Mouse (Mus musculus): ENCODE measurements around the gene 2410002F23Rik.
"Not testable (repeated sequence)": the region's sequence is repeated elsewhere in the genome, so short reads cannot be mapped to it uniquely, and the experiment has no call there.

The 2410002F23Rik gene

DNA sequence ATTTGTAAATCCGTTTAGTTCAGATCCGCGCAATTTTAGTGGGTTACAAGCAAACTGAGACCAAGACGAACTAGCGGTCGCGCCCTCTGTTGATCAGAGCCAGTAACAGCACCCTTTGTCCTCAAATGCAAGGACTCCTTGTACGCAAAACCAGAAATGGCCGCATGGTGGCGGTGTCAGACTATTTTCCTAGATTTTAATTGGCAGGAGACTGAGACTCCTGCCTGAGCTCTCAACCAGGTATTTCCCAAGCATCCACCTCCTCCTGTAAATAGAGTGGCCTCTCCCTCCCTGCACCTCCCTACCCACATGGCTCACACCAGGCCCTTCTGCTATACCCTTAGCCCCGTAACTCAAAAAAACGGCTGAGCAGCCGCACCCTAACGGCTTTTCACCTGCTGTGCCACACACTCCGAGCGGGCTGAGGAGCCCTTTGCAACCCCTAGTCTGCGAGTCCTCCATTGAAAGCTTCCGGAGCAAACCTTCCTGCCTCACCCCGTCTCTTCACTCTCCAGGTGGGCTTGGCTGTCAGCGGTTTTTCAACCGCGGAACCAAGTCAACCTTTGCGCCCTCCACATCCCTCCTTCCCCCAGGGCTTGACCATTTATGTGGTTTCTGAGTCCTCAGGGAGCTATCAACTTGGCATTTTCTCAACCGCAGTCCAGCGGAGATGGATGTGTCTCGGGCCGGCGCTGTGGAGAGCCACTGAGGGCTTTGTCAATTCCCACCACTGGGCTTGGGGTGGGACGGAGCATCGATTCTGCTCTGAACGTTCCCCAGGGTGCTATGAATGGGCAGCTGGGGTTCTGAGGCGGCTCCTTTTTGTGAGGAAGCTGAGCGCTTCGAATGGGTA is 16.5 kb downstream of the 2410002F23Rik start:
- peak; percentile 88 for DNase-seq

DNA sequence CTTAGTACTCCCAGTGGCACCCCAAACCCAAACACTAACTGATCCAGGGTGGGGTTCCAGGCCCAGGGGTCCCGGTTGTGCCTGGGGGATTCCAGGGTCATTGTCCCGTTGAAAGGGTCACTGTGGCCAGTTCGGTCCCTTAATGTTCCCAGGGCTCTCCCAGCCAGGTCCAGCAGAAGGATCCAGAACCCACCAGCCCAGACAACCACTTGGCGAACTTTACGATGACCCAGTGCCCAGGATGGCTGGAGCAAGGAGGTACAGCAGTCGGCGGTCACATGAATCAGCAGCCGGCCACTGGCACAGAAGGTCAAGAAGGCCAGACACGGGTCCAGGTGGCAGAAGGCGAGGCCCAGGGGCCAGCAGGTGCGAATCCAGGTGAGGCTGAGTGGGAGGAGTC is 21.6 kb downstream of the 2410002F23Rik start:
- DNase-seq = no peak

DNA sequence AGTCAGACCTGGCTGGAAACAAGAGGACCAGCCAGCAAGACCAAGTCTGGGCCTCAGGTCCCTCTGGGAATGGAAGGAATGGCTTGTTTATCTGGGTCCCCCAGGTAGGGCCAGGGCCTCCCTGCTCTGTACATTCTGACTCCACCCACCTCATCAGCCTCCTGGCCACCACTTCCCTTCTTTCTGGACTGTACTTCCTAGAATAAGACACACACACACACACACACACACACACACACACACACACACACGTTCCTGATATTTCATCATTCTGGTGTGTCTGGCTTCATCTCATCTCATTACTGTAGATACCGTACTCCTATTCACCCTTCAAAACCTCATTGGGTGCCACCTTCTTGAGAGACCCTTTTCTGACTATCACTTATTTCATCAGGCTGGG is 22.9 kb downstream of the 2410002F23Rik start:
- DNase-seq = no peak

DNA sequence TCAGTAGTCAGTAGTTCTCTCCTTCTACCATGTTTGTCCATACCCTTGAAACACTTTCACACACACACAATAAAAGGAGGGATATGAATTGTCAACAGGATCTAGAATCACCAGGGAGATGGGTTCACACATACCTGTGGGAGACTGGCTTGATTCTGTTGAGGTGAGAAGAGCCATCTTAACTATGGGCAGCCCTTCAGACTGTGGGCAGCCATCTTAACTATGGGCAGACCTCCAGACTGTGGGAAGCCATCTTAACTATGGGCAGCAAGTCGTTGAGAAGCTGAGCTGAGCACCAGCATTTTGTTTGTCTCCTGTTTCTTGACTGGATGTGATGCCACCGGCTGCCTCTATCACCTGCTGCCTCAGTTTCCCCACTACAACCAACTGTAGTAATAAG is 24.8 kb downstream of the 2410002F23Rik start:
- no peak for DNase-seq

DNA sequence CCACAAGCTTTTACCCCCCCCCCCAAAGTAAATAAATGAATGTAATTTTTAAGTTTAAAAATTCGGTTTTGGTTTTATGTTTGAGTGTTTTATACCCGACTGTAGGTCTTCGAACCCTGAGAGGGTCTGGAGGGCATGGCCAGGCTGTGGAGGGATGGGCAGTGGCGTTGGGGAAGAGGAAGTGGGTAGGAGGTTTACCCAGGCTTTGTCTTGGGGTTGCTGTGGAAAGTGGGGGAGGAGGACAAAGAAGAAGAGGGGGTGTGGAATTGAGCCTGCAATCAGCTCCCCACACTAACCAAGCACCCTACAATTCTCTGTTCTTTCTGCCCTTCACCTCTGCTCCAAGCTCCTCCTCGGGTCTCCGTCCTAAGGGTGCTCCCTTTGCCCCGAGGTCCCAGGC is 26.0 kb downstream of the 2410002F23Rik start:
- no peak for DNase-seq

DNA sequence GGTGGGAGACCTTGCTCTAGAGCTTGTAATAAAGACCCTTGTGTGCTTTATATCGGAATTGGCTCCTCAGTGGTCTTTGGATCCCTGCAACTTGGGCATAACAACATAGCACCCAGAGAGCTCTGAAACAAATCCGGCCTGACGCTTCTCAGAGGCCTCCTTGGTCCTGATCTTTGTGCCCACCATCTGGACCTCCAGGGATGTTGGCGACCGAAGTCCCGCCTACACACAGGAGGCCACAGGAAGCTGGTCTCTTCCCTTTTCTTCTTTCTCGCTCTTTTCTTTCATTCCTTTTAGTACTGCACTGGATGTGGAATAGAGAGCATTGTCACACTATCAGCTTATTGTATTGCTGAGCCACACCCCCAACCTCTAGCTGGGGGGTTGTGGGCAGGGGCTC is 26.9 kb downstream of the 2410002F23Rik start:
- no peak for DNase-seq

DNA sequence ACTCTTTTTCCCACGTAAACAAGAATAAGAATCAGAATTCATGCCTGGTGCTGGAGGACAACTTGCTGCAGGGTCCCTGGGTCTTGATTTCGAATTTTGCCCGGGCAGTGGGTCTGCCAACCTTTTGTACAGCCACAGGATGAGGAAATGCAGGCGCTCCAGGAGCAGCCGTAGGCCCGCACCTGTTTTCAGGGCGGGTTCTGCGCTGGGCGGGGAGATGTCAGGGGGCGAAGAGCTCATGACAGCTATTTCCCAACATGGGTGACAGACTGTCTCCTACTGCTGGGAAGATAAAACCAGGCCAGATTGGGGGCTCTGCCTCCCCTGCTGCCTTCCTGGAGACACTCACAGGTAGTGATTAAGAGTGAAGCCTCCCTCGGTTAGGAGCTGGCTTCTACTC is 27.6 kb downstream of the 2410002F23Rik start:
- no peak for DNase-seq

DNA sequence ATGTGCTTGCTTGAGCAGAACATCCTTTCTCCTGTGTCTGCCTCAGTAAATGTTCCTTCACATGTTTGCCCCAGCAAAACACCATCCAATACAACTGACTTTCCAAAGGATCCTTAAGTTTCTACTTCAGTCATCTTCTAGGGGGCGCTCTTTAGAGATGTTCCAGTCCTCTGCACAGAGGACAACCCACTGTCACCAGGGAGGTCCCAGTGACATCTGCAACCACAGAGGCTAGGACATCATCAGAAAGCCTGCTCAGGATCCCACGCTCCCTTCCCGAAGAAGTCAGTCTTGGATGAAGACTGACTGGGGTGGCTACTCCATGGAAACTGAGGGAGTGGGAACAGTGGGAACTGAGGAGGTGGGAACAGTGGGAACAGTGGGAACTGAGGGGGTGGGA is 29.0 kb downstream of the 2410002F23Rik start:
- DNase-seq = no peak

DNA sequence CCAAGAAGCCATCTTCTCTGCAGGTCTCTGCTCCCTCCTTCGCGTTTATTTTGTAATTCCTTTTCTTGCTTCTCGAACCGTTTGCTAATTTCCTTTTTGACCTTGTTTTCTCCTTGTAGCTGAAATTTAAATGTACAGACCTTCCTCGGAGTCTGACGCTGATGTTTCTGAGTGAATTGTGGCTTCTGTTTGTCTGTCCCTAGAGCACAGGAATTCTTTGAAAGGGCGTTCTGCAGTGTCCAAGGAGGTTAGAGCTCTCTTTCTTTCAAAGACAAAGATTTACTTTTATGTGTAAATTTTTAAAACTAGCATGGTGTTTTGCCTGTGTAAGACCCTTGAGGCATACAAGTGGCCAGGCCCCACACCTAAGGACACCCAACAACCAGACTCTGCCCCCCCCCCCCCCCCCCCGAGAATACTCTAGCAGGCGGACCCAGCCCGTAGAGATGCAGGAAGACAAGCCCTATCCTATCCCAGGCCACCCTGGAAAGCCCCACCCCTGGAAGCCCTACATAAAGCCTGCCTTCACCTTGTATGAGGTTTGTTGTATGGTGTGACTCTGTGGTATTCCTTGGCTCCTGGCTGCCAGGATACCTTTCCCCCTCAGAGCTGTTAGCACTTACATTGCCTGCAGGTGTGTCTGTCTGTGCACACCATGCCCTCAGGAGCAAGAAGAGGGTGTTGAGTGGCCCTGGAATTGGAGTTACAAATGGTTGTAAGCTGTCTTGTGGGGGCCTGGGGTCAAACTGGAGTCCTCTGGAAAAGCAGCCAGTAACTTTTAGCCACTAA is 30.1 kb downstream of the 2410002F23Rik start:
- DNase-seq = no peak

DNA sequence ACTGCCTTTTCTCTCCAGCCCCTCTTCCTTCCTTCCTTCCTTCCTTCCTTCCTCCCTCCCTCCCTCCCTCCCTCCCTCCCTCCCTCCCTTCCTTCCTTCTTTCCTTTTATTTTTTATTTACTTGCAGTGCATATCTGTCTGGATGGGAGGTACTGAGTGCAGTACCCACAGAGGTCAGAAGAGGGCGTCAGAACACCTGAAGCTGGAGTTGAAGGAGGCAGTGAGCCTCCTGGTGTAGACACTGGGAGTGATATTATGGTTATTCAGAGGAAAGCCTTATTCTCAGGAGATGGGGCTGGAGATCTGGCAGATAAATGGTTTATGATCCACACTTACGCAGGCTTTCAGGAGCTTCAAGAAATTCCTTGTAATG is 30.7 kb downstream of the 2410002F23Rik start:
- no peak for DNase-seq

DNA sequence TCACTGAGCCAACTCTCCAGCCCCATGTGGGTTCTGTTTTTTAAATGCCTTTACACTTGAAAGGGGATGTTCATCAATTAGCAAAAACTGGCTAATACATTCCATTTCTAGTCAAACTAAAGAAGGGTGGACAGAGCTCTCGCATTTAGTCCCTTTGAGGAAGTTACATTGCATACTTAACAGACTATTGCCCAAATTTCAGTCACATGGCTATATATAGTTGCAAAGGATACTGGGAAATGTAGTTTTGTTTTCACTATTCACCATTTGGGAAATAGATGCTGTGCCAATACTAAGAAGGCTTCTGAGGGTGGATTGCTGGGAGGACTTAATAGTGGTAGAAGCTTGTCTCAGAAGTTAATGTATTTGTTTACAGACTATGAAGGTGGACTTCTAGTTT is 34.4 kb downstream of the 2410002F23Rik start:
- no peak for DNase-seq

DNA sequence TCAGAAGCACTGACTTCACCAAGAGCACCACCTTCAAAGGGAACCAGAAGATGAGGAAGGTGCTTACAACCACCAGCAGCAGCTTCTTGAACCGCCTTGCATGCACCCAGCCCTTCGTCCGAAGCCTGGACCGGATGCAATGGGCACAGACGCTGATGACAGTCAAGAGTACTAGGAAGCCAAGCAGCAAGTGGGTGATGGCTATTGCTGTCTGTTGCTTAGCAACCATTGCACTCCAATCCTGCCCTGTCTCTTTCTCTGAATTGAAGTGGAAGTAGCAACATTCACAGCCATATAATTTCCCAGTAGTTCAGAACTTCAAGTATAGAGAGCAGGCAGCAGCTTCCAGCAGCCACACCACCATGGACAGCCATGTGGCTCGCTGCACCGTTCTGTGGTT is 35.1 kb downstream of the 2410002F23Rik start:
- no peak for DNase-seq

DNA sequence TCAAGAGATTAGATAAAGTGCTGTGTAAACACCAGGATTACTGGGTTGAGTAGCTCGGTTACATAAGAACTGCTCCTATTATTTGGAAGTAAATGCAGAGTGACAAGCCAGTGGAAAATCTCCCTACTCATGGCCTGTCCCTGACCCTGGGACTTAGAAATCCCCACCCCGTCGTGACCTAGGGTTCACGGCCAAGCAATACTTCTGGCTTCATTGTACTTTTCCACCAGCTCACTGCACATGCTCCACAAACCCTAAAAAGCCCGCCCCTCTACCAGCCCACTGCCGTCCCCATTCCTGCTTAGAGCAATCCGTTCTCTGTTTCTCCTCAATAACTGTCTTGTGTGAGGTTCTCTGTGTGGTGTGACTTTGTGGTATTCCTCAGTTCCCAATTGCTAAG is 41.2 kb downstream of the 2410002F23Rik start:
- peak; percentile 8 for DNase-seq

DNA sequence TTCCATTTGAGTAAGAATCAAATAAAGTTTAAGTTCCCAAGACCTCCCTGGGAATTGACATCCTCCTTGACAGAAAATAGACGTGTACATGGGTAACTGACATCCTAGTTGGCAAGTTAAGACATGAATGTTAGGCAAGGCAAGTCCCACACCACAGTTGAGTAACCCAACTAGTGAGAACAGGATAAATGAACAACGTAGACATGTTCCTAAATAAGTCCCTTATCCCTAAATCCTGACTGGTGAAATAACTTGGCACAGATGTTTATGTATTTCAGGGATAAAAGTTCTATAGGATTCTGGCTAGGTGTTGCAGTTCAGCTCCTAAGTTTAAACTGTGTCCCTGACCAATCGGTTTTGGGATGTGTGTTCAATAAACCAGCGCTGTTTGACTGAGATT is 44.5 kb downstream of the 2410002F23Rik start:
- DNase-seq = no peak

DNA sequence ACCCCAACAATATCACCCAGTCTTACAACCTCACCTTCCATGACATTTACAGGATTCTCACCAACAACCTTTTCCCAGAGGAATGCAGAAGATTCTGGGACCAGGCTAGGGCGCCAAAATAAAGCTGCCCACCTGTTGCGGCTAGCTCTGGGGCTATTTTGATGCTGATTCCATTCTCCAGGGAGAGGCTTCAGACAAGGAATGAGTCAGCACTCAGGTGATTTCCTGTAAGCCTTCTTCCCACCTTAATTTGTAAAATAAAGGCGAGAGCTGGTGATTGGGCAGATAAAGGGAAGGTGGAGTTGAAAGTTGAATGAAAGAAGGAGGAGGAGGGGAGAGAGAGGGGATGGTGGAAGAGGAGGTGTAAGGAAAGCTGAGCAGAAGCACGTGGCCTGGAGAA is 44.9 kb downstream of the 2410002F23Rik start:
- no peak for DNase-seq

DNA sequence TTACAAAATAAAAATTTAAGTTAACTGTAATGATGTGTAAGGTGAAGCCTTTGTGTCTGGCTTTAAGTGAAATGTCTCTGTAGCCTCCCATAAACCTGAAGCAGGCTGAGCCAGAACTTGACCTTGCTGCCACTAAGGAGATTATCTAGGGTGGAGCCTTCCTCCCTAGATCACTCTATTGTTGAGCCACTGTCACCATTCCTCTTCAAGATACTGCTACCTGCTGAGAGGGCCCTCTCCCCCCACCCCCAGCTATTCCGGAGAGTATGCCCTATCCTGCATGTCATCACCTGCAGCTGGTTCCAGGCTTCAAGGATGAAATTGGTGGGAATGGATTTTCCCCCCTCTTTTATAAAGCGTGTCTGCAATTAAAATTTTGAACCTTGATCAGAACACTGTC is 51.0 kb downstream of the 2410002F23Rik start:
- DNase-seq = not testable (repeated sequence)

Data from kidney, adult 11 months (tissue).